Mouse (Mus musculus) myocyte (in vitro differentiated cells): ENCODE data around the gene Ptpa. TPM values are rescaled to one million over a fixed set of nuclear protein-coding genes. Genes with fewer than 3 reads are reported as not detected.

Source experiments
- H3K27me3 ChIP-seq: one replicate; pipeline ENCODE4 v1.6.1; 2011; ENCODE audit not compliant: control insufficient read depth, insufficient read depth, insufficient read length
- H3K36me3 ChIP-seq: one replicate; pipeline ENCODE4 v1.6.1; 2011; ENCODE audit not compliant: control insufficient read depth, insufficient read depth
- H3K4me2 ChIP-seq: one replicate; pipeline ENCODE4 v1.6.1; 2011; ENCODE audit warnings: low read depth, control low read depth
- H3K4me3 ChIP-seq: one replicate; pipeline ENCODE4 v1.5.1; 2011; ENCODE audit warnings: mild to moderate bottlenecking, control low read depth, moderate library complexity
- H3K79me2 ChIP-seq: one replicate; pipeline ENCODE4 v1.6.1; 2011; ENCODE audit not compliant: control insufficient read depth, insufficient read depth
- H3ac ChIP-seq: one replicate; pipeline ENCODE4 v1.6.1; 2011; ENCODE audit not compliant: control insufficient read depth, insufficient read length
- CEBPB ChIP-seq: IDR thresholded peaks from 2 replicates; pipeline ENCODE4 v1.6.1; 2011; ENCODE audit warnings: mild to moderate bottlenecking, moderate library complexity; ENCODE audit not compliant: poor library complexity, insufficient read depth, severe bottlenecking
- E2F4 ChIP-seq: IDR thresholded peaks from one replicate; pipeline ENCODE4 v1.6.1; 2011; ENCODE audit warnings: mild to moderate bottlenecking, control low read depth, moderate library complexity; ENCODE audit not compliant: insufficient read depth
- MAX ChIP-seq: IDR thresholded peaks from one replicate; pipeline ENCODE4 v1.6.1; 2011; ENCODE audit warnings: low read depth, mild to moderate bottlenecking, control low read depth
- MYOD1 ChIP-seq, 3 experiments: IDR thresholded peaks; one replicate each; pipeline ENCODE4 v1.6.1; 2011; ENCODE audit warnings: control low read depth in 2 of 3, low read depth in 2 of 3, mild to moderate bottlenecking in 2 of 3, moderate library complexity in 1 of 3; ENCODE audit not compliant: insufficient read length in 2 of 3, control insufficient read depth in 1 of 3
- MYOG ChIP-seq, 3 experiments: IDR thresholded peaks; one replicate each; pipeline ENCODE4 v1.6.1; 2011; ENCODE audit warnings: control low read depth in 2 of 3, low read depth in 2 of 3, mild to moderate bottlenecking in 2 of 3; ENCODE audit not compliant: insufficient read length in 2 of 3, control insufficient read depth in 1 of 3, insufficient read depth in 1 of 3
- POLR2A ChIP-seq: IDR thresholded peaks from one replicate; pipeline ENCODE4 v1.6.1; 2011; ENCODE audit warnings: low read depth, mild to moderate bottlenecking, control low read depth, moderate library complexity; ENCODE audit not compliant: insufficient read length
- POLR2AphosphoS2 ChIP-seq: IDR thresholded peaks from one replicate; pipeline ENCODE4 v1.6.1; 2011; ENCODE audit warnings: low read depth, control low read depth; ENCODE audit not compliant: insufficient read length
- REST ChIP-seq: IDR thresholded peaks from one replicate; pipeline ENCODE4 v1.6.1; 2011; ENCODE audit warnings: mild to moderate bottlenecking, control low read depth, moderate library complexity; ENCODE audit not compliant: insufficient read depth, insufficient read length
- SRF ChIP-seq: IDR thresholded peaks from one replicate; pipeline ENCODE4 v1.6.1; 2011; ENCODE audit warnings: low read depth; ENCODE audit not compliant: control insufficient read depth, insufficient read length
- TCF12 ChIP-seq: IDR thresholded peaks from one replicate; pipeline ENCODE4 v1.6.1; 2011; ENCODE audit warnings: mild to moderate bottlenecking, control low read depth; ENCODE audit not compliant: poor library complexity, insufficient read depth, severe bottlenecking
- TCF3 ChIP-seq: IDR thresholded peaks from one replicate; pipeline ENCODE4 v1.6.1; 2011; ENCODE audit warnings: low read depth, control low read depth; ENCODE audit not compliant: insufficient read length
- USF1 ChIP-seq: IDR thresholded peaks from one replicate; pipeline ENCODE4 v1.6.1; 2011; ENCODE audit warnings: low read depth, mild to moderate bottlenecking, control low read depth, moderate library complexity
- polyA plus RNA-seq: library from polyadenylated mRNA; unstranded; fragments of >200 nt; fragmentation: generic; extraction: Trizol; gene quantifications from one replicate; pipeline ENCODE4 v1.2.1, GENCODE M21; 2012; ENCODE audit warnings: missing spikeins

Gene Ptpa
- polyA plus RNA-seq, 1 experiment, result 151 TPM

GRCm38 (mm10) chr2:30490384-30490783 lies 74.5 kb downstream of the Ptpa start:
- no peak overlapping the region for H3K4me3 ChIP-seq
- no peaks in the 10 kb centered on the region for H3K36me3 ChIP-seq
- no peaks in the 10 kb centered on the region for H3K27me3 ChIP-seq
- H3K4me2 ChIP-seq, result no peak overlapping the region
- H3K79me2 ChIP-seq, result no peaks in the 10 kb centered on the region
- TF ChIP-seq MYOD1 (IDR thresholded peaks at IDR 0.05; ENCODE audit: control insufficient read depth in 1 of 3, insufficient read length in 2 of 3, low read depth in 2 of 3) (no peak), SRF (no peak), TCF12 (no peak), MYOG (IDR thresholded peaks at IDR 0.05; ENCODE audit: control insufficient read depth in 1 of 3, insufficient read depth in 1 of 3, insufficient read length in 2 of 3, low read depth in 2 of 3) (no peak), TCF3 (no peak), POLR2AphosphoS2 (no peak), REST (no peak), MAX (no peak), E2F4 (no peak), POLR2A (no peak), CEBPB (no peak), USF1 (no peak)
- H3ac ChIP-seq, result no peak overlapping the region

DNA sequence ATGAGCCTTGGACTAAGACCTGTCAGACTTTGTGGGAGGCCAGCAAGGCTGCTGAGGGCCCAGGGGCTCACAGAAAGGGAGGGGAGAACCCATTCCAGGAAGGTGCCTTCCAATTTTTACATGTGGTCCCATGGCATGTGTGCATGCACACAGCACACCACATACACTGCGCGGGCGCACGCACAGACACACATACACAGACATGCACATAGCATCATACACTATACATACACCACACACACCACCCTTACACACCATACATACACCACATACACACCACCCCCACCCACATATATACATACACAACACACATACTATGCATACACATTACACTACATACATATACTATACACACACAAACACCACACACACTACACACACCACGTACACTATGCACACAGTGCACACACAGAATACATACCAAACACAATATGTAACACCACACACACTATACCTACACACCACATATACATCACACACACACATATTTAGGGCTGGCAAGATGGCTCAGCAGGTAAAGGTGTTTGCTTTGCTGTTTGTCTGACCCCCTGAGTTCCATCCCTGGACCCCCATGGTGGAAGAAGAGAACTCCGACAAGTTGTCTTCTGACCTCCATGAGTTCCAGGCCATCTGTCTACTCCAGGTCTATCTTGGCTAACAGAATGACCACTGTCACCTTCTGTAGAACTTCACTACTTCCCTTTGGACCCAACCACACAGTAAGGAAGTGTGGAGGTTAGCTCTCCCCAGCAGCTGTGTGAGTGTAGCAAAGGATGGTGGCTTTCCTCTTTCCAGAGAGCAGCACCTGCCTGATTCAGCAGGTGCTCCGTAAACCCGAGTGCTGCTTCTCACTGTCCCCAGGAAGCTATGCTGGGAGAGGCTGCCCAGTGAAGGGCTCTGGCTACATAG lies 79.4 kb downstream of the Ptpa start:
- Histone ChIP-seq H3ac (no peak overlapping the region), H3K4me2 (no peak overlapping the region), H3K36me3 (no peaks in the 10 kb centered on the region), H3K4me3 (no peak overlapping the region), H3K79me2 (no peaks in the 10 kb centered on the region), H3K27me3 (no peaks in the 10 kb centered on the region)
- TF ChIP-seq MAX (no peak), POLR2AphosphoS2 (no peak), MYOD1 (IDR thresholded peaks at IDR 0.05; ENCODE audit: control insufficient read depth in 1 of 3, insufficient read length in 2 of 3, low read depth in 2 of 3) (no peak), TCF12 (no peak), E2F4 (no peak), MYOG (IDR thresholded peaks at IDR 0.05; ENCODE audit: control insufficient read depth in 1 of 3, insufficient read depth in 1 of 3, insufficient read length in 2 of 3, low read depth in 2 of 3) (no peak), SRF (no peak), CEBPB (no peak), TCF3 (no peak)

- no peak for TF ChIP-seq POLR2AphosphoS2
- TF ChIP-seq USF1, result peak; percentile 46
- Histone ChIP-seq H3K27me3 (no peaks in the 10 kb centered on the region), H3ac (no peak overlapping the region), H3K79me2 (no peaks in the 10 kb centered on the region), H3K4me3 (no peak overlapping the region), H3K4me2 (peak overlapping the region; percentile 34), H3K36me3 (no peaks in the 10 kb centered on the region)
These were observed 80.3 kb downstream of the Ptpa start for GRCm38 (mm10) chr2:30495909-30496861.

Other genes starting within 250 kb of the Ptpa start
- 17.6 TPM for gene Endog, start 244.5 kb upstream of the Ptpa start, polyA plus RNA-seq
- gene Spout1, start 237.6 kb upstream of the Ptpa start, polyA plus RNA-seq, result 28.7 TPM
- 11.3 TPM for gene Kyat1, start 210.2 kb upstream of the Ptpa start, polyA plus RNA-seq
- 22.6 TPM for gene Lrrc8a, start 178.3 kb upstream of the Ptpa start, polyA plus RNA-seq
- 0.55 TPM for gene Gm28035, start 175.5 kb upstream of the Ptpa start, polyA plus RNA-seq
- 14.7 TPM for gene Phyhd1, start 149.8 kb upstream of the Ptpa start, polyA plus RNA-seq
- not detected for gene Gm28038, start 135.0 kb upstream of the Ptpa start, polyA plus RNA-seq
- 28.3 TPM for gene Dolk, start 129.7 kb upstream of the Ptpa start, polyA plus RNA-seq
- 54.0 TPM for gene Nup188, start 129.6 kb upstream of the Ptpa start, polyA plus RNA-seq
- gene Sh3glb2, start 56.7 kb upstream of the Ptpa start, polyA plus RNA-seq, result 73.7 TPM
- 13.6 TPM for gene Miga2, start 51.8 kb upstream of the Ptpa start, polyA plus RNA-seq
- gene Dolpp1, start 23.8 kb upstream of the Ptpa start, polyA plus RNA-seq, result 15.7 TPM
- 42.2 TPM for gene Crat, start 226 bp upstream of the Ptpa start, polyA plus RNA-seq
- 20.5 TPM for gene Ier5l, start 58.2 kb downstream of the Ptpa start, polyA plus RNA-seq
- gene Cstad, start 179.0 kb downstream of the Ptpa start, polyA plus RNA-seq, result 0.77 TPM